Mouse (Mus musculus) activated CD4-positive, CD25-positive, alpha-beta regulatory T cell, adult 4 months (primary cell): ENCODE results near the gene Acsl1. TPM values are rescaled to one million over a fixed set of nuclear protein-coding genes. Genes with fewer than 3 reads are reported as not detected.

Source experiments
- ATAC-seq: one replicate; pipeline ENCODE4 v1.8.0; 2017
- polyA plus RNA-seq, 2 experiments: library from polyadenylated mRNA; unstranded; fragments of 100-300 nt; shearing (Covaris generic); gene quantifications; one replicate each; pipeline ENCODE4 v1.2.1; 2017

The Acsl1 gene
- polyA plus RNA-seq, 2 experiments from 2014 or later = 8.1 to 9.7 TPM

DNA sequence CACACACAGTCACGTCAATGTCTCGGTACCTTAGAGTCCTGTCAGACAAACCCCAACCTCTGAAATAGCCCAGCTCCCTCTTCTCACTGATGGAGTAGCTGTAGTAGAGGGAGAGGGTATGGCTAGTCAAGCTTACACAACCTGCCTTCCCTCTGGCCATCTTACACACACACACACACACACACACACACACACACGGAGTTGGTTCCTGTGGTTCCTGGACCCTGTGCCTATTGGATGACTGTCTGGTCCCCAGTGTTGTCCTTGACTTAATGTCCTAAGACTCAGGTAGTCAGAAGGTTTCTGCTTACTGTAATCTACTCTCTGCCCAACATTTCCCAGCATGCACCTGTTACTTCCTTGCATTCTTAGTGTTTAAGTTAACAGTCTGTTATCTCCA is 5.1 kb downstream of the Acsl1 start:
- no peak for ATAC-seq

DNA sequence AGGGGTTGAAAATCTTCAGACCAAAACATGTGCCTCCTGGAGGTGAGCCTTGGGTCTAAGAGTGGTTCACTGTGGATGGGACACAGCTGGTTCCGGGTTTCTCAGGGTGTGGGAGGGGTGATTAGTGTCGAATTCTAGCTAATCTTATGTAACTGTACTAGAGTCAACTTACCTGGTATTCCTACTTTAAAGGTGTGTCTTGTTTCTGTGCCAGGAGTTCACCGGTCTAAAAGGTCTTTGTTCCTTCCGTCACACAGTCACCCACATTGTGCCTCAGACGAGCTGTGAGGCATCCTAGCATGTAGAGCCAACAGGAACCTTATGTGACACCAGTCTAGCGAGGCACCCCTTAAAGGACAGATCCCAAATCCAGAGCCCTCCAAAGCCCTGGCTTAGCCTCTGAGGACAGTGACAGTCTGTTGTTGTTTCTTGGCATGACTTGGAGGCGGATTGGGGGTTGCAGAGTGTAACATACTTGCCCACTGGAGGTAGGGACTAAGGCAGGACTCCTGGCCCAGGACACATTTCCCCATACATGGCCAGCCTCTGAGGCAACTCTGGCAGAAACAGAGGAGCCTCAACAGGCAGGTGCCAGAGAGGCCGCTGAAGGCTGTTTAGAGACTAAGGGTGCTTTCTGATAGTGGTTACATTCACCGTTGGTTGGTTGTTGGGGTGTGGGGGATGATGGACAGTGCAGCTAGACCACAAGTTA is 7.1 kb downstream of the Acsl1 start:
- no peak for ATAC-seq

DNA sequence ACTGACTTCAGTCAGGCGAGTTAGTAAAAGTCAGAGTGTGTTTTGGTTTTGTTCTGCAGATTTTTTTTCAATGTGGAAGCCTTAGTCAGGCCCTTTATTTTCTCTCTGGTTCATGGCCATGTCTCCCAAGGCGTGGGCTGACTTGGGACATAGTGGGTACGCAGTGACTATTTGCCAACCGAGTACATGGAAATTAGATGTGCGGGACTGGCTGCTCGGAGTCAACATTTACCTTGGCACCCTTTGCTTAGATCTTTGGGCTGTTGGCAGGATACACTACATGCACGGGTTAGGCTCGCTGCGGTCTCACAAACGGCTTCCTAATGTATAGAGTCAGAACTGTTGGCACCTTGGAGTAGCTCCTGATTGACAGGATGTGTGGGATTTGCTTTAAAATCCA is 7.9 kb downstream of the Acsl1 start:
- no peak for ATAC-seq

DNA sequence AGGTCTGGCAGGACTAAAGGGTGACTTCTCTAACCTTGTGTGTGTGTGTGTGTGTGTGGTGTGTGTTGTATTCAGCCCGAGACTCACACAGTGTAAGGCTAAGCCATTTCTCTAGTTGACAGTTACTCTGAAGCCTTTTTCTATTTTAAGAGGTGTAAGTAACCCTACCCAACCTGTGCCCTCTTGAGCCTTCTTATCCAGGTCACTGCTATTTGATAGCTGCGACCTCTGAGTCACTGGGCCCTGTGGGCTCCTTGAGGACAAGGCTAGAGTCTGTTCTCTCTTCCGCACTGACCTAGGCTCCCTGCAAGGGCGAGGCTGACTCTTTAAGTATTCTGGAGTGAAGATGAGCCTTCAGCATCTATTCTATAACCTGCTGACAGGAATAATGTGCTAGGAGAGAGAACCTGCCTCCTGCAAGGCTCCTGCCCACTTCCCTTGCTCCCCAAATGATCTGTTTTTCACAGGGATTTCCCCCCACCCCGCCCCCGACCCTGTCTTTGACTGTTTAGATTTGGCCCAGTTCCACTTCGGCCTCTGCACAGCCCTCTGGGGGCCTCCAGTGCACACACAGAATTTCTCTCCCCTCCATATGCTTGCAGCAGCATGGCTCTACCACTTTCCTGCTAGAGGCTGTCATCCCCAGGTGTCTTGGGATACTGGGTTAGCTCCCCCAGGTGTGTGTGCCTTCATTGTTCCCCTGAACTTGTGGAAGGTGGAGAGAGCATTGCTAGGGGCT is 9.1 kb downstream of the Acsl1 start:
- ATAC-seq = no peak

DNA sequence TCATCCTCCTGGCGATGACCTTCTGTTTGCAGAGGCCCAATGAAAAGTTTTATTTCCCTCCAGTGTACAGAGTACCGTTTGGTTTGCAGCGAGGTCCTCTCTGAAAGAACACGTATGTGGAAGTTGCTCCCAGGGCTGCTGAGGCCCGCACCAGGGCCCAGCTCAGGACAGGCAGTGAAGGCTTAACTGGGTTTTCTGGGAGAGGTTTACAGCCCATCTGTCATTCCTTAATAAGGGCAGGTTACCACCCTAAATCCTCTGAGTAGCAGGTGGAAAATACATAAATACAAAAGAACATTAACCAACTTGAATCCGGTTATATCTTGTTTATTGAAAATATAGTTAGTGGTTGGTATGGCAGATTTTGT is 9.7 kb downstream of the Acsl1 start:
- ATAC-seq = no peak

DNA sequence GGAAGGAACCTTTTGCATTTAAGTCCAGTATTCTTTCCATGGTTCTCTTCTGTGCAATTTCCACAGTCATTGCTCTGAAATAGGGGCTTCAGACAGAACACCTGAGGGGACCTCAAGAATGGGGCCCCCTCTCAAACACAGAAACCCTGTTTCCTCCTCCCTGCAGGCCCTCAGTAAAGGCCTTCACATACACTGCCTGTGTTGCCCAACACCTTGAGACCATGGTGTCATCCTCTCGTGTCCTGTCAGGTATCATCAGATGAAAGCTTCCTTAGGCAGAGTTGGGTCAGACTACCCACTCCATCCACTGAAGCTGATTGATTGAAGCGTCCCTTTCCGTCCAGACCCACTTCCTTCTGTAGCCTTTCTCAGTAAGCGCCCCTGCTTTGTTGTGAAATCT is 11.9 kb downstream of the Acsl1 start:
- no peak for ATAC-seq

DNA sequence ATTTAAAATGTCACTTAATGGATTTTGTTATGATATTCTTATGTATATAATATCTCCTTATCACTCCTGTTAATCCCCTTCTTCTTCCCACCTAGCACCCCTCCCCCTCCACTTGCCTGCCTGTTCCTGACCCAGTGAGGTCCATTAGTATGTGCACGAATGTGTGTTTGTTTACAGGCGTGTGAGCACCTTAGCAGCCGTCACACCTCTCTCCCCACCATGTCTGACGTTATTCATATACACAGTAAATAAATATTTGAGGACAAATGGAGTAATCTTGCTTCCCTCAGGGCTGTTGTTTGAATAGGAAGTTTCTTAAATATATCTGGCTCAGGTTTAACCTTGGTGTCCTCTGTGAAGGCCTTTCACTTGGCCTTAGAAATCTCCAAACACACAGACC is 12.4 kb downstream of the Acsl1 start:
- no peak for ATAC-seq

DNA sequence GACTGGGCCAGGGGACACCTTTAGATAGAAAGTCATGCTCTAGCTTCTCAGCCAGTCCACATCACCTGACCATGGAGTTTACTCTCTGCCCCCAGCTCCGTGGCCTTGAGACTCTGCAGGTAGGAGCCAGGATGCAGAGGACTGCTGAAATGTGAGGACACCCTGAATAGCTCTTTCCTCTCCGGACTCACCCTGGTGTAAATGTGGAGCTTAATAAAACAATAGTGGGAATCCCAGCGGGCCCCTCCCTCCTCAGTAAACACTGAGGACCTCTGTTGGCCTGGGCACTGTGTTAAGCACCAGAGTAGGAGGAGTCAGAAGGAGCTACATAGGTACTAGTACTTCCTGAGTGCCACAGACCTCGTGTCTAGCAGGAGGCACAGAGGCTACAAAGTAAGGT is 13.2 kb downstream of the Acsl1 start:
- no peak for ATAC-seq

DNA sequence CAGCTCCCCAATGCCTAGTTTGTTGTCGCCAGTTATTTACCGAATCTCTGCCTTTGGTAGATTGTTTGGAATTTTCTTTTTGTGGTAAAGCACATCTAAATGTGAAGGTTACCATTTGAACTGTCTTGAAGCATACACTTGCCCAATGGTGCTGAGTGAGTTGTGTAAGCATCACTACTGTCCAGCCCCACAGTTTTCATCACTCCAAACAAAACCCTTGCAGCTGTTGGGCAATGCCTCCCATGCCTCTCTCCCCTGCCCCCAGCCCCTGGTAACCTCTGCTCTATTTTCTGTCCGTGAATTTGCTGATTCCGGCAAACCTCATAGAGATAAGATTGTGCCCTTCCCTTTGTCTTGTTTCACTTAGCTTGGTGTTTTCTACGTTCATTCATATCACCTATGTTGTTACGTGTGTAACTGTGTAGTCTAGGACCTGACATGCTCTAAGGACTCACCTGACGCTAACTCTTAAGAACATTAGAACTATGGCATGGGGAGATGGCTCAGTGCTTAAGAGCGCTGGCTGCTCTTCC is 14.2 kb downstream of the Acsl1 start:
- no peak for ATAC-seq

DNA sequence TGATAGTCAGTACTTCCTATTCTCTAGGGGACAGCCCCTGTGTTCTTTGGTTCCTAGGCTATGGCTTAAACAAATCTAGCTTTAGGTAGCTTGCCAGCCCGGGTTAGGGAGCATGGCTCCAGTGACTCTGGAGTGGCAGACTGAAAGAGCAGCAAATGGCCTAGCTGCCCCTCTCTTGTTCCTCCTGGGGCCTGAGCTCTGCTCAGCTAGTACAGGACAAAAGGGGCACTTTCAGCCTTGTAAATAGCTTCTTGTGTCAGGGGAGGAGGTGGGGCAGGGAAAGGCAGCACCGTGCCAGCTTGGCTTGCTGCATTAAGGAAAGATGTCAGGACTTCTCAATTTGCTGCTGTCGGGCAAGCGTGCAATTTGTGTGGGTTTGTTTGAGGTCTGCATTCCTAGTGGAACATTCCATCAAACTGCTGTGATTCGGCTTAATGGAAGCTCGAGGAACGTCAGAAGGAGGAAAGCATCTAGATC is 17.3 kb downstream of the Acsl1 start:
- no peak for ATAC-seq

DNA sequence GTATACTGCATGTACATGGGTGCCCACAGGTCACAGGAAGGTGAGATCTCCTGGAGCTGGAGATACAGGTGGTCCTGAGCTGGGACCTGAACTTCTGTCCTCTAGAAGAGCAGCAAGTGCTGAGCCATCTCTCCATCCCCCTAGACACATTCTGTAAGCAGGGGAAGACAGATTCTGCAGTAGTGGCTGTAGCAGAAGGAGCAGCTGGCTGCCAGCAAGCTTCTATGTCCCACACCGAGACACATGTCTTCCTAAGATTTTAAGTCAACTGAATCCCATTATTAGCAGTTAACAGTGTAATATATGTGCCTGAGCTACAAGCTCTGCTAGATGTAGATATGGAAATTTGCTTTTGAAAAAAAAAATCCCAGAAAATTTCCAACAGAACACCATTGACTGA is 18.4 kb downstream of the Acsl1 start:
- no peak for ATAC-seq

DNA sequence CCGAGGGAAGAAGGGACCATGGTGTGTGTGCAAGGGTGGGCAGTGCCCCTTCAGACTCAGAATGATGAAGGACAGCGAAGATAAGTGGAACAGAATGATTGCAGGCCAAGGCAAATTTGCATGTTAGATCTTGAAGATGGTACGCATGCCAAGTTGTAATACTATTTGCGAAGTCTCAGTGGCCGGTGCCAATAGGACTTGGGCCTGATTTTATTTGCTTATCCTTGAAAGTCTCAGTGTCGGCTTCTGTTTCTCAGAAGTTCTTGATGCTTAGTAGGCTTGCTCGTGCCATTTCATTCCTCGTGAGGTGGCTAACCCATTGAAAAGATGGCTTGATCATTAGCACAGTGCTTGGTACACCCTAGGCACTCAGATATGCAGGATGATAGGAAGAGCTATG is 19.4 kb downstream of the Acsl1 start:
- no peak for ATAC-seq

DNA sequence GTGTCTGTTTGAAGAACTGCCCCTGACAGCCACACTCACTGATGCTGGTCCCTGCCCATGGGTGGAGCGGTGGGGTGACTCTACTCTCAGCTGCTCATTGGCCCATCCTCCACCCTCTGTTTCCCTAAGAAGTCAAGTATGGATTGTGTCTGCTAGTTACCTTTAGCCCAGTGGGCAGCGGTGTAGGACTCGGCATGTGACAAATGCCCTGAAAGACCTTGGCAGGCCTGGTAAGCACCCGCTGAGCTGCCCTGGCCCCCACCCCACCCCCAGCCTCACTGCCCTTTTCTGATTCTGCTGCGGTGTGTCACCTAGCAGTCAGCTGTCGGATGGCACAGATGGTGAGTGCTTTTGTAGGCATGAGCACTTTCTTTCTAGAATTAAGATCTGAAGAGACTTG is 20.0 kb downstream of the Acsl1 start:
- ATAC-seq = no peak

DNA sequence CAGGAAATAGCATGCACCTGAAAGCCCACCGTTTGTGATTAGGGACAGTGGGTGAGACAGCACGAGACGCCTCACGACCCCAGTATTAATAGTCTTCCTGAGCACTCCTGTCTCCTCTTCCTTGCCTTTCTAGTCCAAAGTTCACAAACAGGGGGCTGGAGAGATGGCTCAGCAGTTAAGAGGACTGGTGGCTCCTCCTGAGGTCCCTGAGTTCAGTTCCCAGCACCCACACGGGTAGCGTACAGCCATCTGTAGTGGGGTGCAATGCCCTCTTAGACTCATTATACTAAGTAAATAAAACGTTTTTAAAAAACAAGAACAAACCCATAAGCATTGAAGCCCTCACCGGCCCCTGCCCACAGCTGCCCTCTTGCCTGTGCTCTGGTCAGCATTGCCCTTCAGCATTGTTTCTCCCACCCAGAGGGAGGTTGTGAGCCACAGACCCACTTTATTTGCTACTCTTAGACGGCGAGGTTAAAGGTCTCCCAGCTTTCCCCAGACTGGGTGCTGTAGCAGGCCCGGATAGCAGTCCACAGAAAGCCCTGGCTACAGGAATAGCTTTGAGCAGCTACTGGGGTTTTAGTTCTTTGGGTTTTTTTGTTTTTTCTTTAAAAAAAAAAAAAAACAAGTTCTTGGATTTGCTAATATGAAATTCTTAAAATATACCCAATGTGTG is 22.8 kb downstream of the Acsl1 start:
- ATAC-seq = no peak

DNA sequence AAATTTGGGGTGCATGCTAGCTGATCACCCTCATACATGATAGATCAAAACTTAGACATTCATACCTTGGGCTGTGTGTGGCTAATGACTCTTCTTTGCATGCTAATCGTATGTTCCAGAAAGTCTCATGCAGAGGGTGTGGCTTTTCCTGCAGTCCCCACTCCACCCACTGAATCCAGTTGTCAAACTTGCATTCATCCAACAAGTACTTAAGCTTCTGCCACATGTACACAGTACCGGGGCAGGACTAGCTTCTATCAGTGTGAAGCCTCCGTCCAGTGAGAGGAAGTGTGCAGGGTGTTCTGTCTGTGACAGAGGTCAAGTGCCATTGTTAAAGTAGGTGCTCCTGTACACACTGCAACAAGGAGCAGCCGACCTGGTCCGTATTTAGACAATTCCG is 26.0 kb downstream of the Acsl1 start:
- ATAC-seq = no peak

DNA sequence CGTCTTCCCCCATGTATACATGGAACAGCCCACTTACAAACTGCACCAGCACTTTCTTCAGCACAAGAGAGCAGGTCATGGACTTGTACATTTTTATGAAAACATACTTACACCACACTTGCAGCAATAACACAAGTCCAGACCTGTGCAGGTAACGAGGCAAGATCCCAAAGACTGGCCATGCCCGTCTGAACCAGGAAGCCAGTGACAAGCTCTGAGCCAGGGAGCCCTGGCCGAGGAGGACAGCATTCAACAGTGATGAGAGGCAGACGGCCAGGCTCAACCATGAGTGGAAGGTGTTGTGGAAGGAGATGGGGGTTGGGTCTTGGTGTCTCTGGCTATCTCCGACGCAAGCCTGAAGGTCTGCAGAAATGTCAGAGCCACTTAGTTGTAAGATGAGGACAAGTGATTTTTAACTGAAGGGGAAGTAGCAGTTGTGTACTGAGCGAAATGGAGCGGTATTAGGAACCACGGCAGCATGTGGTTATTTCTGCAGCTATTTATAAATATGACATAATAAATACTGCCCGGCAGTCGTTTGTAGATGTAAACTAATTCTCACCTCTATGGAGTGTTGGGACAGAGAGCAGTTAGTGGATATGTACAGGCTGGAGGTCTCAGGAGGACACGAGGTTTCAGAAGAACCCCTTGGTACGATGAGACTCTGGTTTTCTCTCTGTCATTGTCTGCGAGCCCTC is 26.6 kb downstream of the Acsl1 start:
- no peak for ATAC-seq

DNA sequence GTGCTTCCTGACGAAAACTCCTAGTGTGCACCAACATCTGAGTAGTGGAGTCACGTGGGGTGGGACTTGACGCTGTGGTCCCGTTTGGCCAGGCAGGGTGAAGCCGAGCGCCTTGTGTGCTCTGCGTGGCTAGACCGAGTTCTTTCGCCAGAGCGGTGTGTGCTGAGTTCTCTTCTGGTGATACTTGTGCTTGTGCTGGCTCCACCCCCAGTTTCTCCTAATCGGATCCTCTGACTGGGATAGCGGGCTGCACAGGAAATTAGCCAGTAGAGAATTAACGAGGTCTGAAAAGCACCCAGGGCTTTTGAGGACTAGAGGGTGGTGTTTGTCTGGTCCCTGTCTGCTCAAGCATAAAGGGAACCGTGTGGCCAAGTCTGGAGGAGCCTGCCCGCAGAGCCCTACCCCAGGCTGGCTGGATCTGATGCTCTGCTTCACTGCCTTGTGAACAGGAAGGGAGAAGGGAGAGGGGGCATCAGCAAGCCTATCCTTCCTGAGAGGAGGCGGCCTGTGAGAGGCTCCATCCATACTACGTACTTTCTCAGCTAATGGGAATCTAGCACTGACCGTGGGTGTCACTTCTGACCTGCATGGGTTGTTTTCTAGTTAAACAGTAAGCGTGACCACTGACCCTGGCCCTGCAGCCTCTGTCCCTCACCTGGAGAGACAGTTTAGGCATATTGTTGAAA is 28.7 kb downstream of the Acsl1 start:
- ATAC-seq = no peak

DNA sequence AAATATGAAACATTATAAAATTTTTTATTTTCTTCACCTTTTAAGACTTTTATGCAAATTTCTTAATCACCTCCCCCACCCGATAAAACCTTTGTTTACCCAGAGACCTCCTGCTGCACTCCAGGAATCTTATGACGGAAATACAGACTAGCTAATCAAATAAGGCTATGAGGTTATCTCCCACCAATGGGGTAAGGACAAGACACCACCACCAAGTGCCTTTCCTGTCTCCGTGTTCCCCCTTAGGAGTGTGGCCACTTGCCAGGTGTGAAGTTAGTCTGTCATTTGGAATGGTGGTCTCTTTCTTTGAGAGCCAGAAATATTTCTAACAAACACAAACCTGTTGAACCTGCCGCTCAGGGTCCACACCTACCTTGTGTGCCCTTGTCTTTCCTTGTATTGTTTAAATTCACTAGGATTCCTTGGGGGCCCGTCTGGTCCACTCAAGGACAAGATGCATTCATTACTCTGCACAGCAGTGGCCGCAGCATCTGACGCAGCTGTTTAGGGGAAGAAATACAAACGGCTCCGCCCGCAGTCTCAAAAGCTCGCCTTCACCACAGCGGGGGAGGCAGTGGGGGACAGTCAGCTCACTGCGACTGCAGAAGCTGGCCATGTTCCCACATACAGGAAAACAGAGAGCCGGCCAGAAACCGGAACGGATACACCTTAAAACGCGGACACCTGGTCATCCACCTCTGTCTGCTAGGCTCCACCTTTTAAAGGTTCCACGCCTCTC is 31.7 kb downstream of the Acsl1 start:
- ATAC-seq = no peak

DNA sequence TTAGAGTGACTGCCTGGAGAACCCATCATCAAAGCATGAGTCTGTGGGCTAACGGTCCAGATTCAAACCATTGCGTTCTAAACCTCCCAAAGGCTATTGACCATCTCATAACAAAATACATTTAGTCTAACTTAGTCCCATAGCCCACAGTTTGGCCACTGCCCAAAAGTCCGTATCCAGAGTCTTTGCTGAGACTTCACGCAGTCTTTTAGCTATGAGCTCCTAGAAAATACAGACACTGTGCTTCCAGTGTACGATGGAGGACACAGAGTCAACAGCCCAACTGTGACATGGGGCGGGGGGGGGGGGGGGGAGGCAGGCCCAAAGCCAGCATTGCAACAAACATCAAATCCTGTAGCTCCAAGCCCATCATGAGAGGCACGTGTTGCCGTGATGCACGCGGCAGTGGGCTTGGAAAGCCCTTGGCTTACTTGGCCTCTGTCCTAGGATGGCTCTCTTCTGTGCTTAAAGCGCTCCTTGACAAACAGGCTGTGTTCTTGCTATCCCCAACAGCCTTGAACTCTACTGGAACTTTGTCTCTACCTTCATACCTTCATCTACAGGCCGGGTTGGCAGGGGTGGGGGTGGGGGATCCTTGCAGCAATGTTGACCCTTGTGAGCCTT is 32.3 kb downstream of the Acsl1 start:
- no peak for ATAC-seq

DNA sequence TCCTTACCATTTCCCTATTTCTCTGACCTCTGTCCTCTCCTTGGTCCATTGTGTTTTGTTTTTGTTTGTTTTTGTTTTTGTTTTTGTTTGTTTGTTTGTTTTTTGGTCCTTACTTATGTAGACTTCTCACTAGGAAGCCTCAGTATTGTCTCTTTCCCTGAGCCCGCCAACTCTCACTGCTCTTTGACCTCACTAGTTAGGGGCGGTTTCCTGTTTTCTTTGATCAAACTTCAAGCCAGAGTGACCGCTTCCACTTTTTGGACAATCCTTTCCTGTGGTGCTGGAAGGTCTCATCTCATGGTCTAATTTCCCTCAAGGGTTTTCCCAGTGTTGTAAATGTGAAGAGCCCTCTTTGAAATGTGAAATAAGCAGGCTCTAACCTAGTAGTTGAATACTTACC is 33.4 kb downstream of the Acsl1 start:
- ATAC-seq = no peak
